Mouse (Mus musculus): ENCODE results near the gene Csnk1d.

Csnk1d gene

DNA sequence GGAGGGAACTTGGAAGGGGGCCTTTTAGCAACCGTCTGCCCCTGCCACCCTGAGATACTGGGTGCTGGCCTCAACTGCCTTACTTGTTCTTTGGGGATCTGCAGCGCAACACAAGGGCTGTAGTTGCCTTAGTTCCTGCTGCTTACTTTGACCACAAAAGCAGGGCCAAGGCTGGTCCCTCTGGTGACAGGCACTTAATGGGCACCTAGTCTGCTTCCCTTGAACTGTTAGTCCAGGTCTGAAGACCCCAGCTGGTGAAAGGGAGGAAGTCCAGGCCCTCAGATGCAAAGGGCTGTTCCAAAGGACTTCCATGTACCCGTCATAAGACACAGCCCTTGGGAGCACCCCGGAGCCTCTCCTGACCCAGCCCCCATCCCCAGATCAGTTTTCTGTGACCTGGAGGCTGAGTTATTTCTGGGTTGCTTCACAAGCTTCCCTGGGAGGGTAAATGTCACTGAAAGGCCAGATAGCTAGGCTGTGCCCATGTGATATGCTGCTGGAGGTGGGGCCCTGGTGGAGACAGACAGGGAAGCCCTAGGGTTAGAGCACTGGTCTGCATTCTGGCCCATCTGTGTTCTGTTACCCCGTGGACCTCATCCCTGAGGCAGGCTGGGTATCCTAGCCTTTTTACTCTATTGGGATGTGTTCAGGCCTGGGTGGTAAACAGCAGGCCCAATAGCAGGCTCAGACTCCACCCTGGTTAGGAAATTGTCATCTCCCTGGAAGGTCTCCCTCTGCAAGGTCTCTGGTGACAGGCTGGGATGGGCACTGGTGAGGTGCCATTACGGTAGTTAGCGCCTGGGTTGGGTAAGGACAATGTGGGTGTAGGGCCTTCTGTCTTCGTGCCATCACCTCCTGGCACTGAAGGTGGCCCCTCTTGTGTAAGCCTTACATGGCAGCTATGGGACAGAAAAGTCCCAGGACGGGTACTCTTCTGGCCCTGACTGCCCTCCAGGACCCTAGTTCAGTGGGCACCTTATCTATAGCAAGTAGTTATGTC lies 39.1 kb downstream of the Csnk1d start:
- no peak for DNase-seq (ENCODE audit: low spot score)

DNA sequence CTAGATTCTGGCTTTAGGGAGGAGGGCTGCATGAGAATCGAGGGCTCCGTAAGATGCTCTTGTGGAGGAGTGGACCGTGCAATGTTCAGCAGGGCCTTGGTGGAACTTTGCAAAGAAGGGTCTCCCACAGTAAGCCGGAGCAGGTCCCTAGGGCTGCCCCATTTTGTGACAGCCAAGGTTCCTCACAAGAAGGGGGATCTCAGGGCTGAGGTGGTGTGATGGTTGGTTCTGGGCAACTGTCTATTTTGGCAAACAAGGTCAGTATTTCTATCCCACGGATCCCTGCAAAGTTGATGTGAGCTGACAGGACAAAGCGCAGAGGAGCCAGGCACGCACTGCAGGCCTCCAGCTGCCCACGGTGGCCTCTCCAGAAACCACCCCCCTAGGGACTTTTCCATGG lies 39.9 kb downstream of the Csnk1d start:
- DNase-seq (ENCODE audit: low spot score), result no peak

- DNase-seq (ENCODE audit: low spot score), result peak; percentile 92
Measured at GRCm38 (mm10) chr11:120950281-120951202, 40.6 kb downstream of the Csnk1d start.

DNA sequence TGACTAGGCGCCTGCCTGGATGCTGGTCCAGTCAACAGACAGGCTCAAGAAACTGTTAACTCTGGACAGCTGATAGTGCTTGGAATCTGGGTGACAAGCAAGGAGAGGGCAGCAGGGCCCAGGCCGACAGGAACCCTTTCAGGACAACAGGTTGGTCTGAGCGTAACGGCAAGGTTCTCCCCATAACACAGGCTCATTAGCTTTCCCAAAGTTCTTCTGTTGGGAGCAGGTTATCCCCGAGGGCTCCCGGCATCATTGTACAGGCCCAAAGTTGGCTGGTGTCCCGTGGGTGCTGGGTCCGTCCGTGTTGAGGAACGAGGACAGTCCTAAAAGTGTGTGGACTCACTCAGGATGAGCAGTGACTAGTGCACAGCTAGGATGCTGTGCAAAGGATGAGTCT lies 41.3 kb downstream of the Csnk1d start:
- DNase-seq (ENCODE audit: low spot score), result no peak

DNA sequence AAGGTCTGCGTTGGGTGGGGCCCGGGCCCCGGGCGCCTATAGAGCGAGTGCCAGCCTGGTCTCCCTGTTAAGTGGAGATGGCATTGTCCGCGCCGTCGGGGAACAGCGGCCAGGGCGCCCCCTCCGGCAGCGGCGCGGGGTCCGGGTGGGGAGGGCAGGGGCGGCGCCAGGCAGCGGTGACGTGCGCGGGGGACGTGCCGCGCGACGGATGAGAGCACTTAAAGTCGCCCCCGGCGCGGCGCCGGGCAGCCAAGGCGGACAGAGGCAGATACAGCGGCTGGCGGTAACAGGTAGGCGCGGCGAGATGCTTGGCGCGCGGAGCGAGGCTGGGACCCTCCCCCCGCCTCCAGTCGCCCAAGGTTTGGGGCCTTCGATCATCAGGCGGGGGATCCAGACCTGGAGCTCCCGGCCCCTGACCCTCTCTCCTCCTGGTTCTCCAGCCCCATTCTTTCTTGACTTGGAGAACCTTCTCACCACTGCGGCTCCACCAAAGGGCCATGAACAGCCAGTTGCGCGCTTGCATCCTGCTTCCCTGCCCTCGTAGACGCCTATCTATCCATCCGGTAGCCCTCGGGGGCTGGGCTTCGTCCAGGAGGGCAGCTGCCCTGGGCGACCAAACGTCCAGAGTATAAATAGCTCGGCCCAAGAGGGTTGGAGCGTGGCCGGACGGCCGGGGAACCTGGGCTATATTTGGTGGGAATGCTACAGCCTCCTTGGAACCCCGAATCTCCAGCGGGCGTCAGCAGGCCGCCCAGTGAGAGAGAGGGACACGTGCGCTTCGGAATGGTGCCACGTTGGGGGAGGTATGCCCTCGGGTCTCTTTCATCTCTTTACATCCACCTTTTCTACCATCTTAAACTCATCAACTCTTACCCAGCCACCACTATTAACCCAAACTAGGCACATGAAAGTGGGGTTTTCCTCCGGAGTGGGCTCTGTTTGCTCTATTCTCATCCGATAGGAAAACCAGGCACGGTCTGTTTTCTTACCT lies 42.0 kb downstream of the Csnk1d start:
- DNase-seq (ENCODE audit: low spot score), result peak; percentile 72

- DNase-seq (ENCODE audit: low spot score), result no peak
Measured at GRCm38 (mm10) chr11:120948328-120948727, 42.8 kb downstream of the Csnk1d start, which contains the start of gene Slc16a3. Gene Slc16a3, plus strand, starts transcription at chr11:120948480.

DNA sequence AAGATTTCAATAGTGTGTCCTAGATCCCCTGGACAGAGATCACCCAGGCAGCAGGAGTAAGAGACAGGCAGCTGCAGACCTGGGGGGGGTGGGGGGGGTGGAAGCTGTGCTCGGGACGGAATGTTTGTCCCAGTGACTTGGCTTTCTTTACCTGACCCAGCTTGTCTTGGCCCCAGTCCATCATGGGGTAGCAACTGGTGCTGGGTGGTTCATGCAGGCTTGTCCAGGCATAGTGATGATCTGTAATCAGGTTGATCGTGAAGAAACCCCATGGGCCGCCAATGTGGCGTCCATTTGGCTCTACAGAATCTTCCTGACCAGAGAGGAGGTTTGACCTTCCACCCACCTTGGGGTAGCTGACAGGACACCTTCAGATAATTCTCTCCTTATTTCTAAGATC lies 45.2 kb downstream of the Csnk1d start:
- DNase-seq (ENCODE audit: low spot score), result no peak

DNA sequence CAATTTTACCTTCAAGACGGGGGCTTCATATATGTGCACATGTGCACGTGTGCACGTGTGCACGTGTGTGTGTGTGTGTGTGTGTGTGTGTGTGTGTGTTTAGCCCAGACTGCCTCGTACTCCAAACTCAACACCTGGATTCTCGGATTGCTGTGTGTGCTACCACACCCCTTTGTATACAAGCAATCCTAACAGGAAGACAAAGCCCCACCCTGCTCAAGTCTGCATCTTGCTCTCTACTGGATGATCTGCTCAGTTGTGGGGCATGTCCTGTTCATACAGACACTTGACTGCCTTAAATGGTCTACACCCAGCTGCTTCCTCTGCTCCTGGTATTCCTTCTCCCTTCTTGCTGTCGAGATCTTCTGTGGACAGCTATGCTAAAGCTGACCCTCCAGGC lies 45.9 kb downstream of the Csnk1d start:
- DNase-seq (ENCODE audit: low spot score), result no peak

DNA sequence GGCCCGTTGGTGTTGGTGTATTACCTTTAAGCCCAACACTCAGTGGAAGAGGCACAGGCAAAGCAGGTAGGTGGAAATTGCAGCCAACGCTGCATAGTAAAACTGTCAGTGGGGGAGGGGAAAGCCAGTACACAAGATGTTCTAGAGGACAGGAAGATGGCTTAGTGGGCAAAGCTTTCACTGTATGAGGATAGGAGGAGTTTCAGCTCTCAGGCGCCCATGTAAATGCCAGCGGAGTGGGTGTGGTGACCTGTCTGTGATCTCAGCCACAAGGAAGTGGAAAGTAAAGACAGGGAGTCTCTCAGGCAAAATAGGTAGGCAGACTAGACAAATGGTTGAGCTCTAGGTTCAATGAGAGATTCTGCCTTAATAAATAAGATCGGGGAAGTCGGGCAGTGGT lies 50.2 kb downstream of the Csnk1d start:
- peak; percentile 28 for DNase-seq (ENCODE audit: low spot score)

DNA sequence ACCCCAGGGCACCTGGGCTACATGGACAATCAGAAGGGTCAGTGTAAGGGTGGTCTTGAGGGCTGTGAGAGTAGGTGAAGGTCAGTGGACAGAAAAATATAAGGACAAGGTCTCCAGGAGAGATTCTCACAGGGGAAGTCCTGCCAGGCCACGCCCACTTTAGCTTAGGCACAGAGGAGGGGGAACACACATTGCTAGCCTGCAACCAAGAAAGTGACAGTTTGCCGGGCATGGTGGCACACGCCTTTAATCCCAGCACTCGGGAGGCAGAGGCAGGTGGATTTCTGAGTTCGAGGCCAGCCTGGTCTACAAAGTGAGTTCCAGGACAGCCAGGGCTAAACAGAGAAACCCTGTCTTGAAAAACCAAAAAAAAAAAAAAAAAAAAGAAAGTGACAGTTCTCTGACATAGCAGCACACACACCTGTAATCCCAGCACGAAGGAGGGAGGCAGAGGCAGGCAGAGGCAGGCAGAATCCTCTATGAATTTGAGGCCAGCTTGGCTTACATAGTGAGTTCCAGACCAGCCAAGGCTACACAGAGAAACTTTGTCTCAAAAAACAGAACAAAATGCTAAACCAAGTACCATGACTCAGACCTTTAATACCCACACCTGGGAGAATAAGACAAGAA lies 51.3 kb downstream of the Csnk1d start:
- DNase-seq (ENCODE audit: low spot score), result no peak

- no peak for DNase-seq (ENCODE audit: low spot score)
Measured at GRCm38 (mm10) chr11:120938795-120939194, 52.3 kb downstream of the Csnk1d start.

DNA sequence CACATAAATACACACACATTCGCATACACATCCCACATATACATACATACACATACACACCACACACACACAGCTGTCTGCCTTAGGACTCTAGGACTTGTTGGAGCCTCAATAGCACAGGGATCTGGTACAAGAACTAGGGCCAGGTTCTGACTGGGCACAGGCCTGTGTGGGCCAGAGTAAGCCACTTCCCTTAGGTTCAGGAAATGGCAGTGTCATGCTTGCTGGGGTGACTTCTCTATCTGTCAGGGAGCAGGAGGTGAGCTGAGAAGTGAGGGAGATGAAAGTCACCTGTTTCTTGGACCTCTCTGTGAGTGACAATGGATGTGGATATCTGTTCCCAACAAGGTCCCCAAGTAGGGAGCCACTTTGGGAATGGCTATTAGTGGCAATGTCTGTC lies 53.2 kb downstream of the Csnk1d start:
- no peak for DNase-seq (ENCODE audit: low spot score)

DNA sequence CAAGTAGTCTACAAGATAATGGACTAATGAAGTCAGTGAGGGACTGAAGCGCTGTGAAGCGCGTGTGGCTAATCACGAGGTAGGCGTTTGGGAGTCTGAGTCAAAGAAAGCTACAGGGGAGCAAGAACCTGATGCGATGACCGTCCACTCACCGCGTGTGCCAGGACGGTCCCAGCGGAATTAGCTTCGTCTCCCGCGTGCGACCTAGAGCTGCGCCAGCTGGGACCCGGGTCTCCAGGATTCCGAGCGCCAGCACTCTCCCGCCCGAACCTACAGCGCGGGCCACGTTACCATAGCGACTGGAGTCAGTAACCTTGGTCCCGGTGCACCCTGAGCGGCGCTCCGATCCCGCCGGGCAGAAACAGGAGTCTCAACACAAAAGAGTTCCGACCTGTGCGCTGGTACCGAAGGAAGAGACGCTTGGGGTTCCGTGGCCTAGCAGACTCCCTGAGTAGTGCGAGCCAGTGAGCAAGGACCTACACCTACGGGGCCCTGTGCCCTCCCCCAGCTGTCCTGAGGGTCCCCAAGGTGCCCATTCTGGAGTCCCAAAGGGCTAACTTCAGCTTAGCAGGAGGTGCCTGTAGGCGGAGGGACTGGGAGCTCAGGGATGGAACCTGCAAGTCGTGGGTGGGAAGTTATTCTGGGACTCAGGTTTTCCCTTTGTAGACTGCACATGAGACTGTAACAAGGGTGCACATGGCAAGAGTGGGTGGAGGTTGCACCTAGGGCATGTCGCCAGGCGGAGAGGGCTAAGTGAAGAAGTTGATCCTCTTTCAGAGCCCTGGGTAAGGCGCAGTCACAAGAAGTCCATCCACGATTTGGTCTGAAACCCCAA lies 58.3 kb downstream of the Csnk1d start, which contains the start of gene Ccdc57:
Gene Ccdc57, minus strand, starts transcription at position 309 of the 835 bp plus-strand sequence.
- DNase-seq (ENCODE audit: low spot score), result peak; percentile 93

DNA sequence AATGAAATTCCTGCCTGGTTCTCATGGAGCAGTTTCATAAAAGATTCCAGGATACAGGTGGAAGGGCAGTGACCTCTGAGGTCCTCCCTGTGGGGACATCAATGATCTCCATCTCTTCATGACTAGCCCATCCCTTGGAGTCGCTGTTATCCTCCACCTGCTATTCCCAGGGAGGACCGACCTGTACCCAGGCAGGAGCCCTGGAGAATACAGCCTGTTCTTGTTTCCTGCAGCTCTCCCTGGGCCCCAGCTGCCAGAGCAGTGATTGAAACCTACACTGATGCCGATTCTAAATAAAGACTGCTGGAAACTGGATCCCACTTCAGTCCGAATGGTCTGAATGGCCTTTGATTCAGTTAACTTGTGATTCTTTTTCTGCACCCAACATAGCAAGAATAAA lies 59.7 kb downstream of the Csnk1d start:
- DNase-seq (ENCODE audit: low spot score), result no peak

DNA sequence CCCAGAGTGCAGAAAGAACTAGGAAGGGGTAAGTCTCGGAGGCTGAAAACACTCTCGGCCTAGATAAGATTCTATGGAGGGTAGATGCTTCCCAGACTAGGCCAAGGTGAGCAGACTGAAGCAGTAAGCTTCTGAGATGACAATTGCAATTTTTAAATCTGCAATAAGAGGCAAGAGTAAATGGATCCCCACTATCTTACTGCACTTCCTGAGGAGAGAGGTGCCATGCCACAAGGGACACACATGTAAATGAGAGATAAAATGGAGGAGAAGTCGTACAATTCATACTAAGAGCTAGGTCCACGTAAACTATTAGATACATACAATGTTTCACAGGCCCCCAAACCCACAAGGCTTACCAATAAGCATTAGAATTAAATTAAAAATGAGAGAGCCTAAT lies 62.7 kb downstream of the Csnk1d start:
- no peak for DNase-seq (ENCODE audit: low spot score)

DNA sequence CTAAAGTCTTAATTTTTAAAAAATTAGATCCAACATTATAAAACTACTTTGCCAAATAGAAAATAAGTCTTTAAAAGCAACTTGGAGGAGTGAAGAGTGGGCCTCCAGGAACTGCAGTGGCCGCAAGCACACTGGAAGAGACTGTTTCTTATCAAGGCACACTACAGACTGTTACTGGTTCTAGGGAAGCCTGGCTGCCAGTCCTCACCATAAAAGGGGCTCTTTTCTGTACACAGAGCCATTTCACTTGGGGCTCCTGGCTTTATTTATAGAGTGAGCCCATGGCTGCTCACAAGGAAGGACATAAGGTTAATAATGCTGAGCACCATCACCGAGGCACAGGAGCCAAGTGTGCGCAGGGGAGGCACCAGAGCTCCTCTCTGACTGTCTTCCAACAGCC lies 68.6 kb downstream of the Csnk1d start:
- DNase-seq (ENCODE audit: low spot score), result no peak

GRCm38 (mm10) chr11:120917756-120918155 lies 73.4 kb downstream of the Csnk1d start:
- DNase-seq (ENCODE audit: low spot score), result no peak

DNA sequence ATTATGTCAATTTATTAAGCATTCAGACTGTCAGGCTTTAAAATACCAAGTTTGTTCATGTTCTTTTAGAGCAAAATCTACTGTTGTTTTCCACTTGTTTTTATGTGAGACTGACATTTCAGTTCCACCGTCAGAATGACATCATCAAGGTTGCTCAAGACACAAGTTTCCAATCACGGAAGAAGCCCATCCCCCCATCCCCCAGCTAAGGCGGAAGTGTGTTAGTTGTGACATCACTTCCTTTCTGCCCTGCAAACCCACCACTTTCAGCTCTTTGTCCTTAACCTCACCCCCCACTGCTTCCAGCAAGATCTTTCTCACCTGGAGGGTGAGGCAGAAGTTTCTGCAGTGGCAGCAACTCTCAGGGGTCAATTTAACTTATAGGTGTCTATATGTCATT lies 74.7 kb downstream of the Csnk1d start:
- no peak for DNase-seq (ENCODE audit: low spot score)

- no peak for DNase-seq (ENCODE audit: low spot score)
Measured at GRCm38 (mm10) chr11:120913796-120914195, 77.3 kb downstream of the Csnk1d start.

All from testis, postnatal 10 days (tissue).